Mouse (Mus musculus): ENCODE measurements at regions not wholly inside any gene's neighbourhood (a gene's known extent, or its start where the extent isn't known, plus 50 kb on each side); places are given as distances from the start of the nearest gene placed in this dataset.

- Histone ChIP-seq H3K4me3 (no peak overlapping the region), H3ac (ENCODE audit: control insufficient read depth, insufficient read length) (no peak overlapping the region), H3K36me3 (ENCODE audit: control insufficient read depth, insufficient read depth) (no peaks in the 10 kb centered on the region), H3K27me3 (ENCODE audit: control insufficient read depth, insufficient read depth, insufficient read length) (no peaks in the 10 kb centered on the region), H3K4me2 (ENCODE audit: low read depth) (no peak overlapping the region), H3K79me2 (ENCODE audit: control insufficient read depth, insufficient read depth) (no peaks in the 10 kb centered on the region)
- peak; percentile 72 to 98 (median 98) for TF ChIP-seq MYOD1 (IDR thresholded peaks at IDR 0.05; ENCODE audit: control insufficient read depth in 1 of 3, insufficient read length in 2 of 3, low read depth in 2 of 3)
- TF ChIP-seq TCF3 (IDR thresholded peaks at IDR 0.05; ENCODE audit: insufficient read length, low read depth) = peak; percentile 62
- peak in 2 of 3 experiments; percentile 43 to 74 for TF ChIP-seq MYOG (IDR thresholded peaks at IDR 0.05; ENCODE audit: control insufficient read depth in 1 of 3, insufficient read depth in 1 of 3, insufficient read length in 2 of 3, low read depth in 2 of 3)
- TF ChIP-seq USF1 (IDR thresholded peaks at IDR 0.05; ENCODE audit: low read depth) = no peak
Observed at GRCm38 (mm10) chr9:120745674-120746073, 174.4 kb downstream of the Rpl14 start.

- Histone ChIP-seq H3K79me2 (ENCODE audit: control insufficient read depth, insufficient read depth) (no peaks in the 10 kb centered on the region), H3K36me3 (ENCODE audit: control insufficient read depth, insufficient read depth) (no peaks in the 10 kb centered on the region), H3K27me3 (ENCODE audit: control insufficient read depth, insufficient read depth, insufficient read length) (no peaks in the 10 kb centered on the region), H3ac (ENCODE audit: control insufficient read depth, insufficient read length) (no peak overlapping the region), H3K4me3 (no peak overlapping the region), H3K4me2 (ENCODE audit: low read depth) (no peak overlapping the region)
- TF ChIP-seq USF1 (IDR thresholded peaks at IDR 0.05; ENCODE audit: low read depth) (no peak), TCF3 (IDR thresholded peaks at IDR 0.05; ENCODE audit: insufficient read length, low read depth) (no peak), E2F4 (IDR thresholded peaks at IDR 0.05; ENCODE audit: insufficient read depth) (no peak), TCF12 (IDR thresholded peaks at IDR 0.05; ENCODE audit: insufficient read depth, poor library complexity, severe bottlenecking) (no peak), POLR2A (IDR thresholded peaks at IDR 0.05; ENCODE audit: insufficient read length, low read depth) (no peak), SRF (IDR thresholded peaks at IDR 0.05; ENCODE audit: control insufficient read depth, insufficient read length, low read depth) (no peak), MYOG (IDR thresholded peaks at IDR 0.05; ENCODE audit: control insufficient read depth in 1 of 3, insufficient read depth in 1 of 3, insufficient read length in 2 of 3, low read depth in 2 of 3) (no peak), CEBPB (IDR thresholded peaks at IDR 0.05; ENCODE audit: insufficient read depth, poor library complexity, severe bottlenecking) (no peak)
Observed at GRCm38 (mm10) chr9:120750820-120751219, 178.2 kb upstream of the Ctnnb1 start.

GRCm38 (mm10) chr9:120751686-120752484 is 177.1 kb upstream of the Ctnnb1 start:
- Histone ChIP-seq H3K4me3 (no peak overlapping the region), H3K27me3 (ENCODE audit: control insufficient read depth, insufficient read depth, insufficient read length) (no peaks in the 10 kb centered on the region), H3K36me3 (ENCODE audit: control insufficient read depth, insufficient read depth) (no peaks in the 10 kb centered on the region), H3K4me2 (ENCODE audit: low read depth) (no peak overlapping the region), H3ac (ENCODE audit: control insufficient read depth, insufficient read length) (no peak overlapping the region), H3K79me2 (ENCODE audit: control insufficient read depth, insufficient read depth) (no peaks in the 10 kb centered on the region)
- TF ChIP-seq REST (IDR thresholded peaks at IDR 0.05; ENCODE audit: insufficient read depth, insufficient read length) = no peak
- TF ChIP-seq USF1 (IDR thresholded peaks at IDR 0.05; ENCODE audit: low read depth) = no peak
- no peak for TF ChIP-seq TCF3 (IDR thresholded peaks at IDR 0.05; ENCODE audit: insufficient read length, low read depth)
- no peak for TF ChIP-seq MYOG (IDR thresholded peaks at IDR 0.05; ENCODE audit: control insufficient read depth in 1 of 3, insufficient read depth in 1 of 3, insufficient read length in 2 of 3, low read depth in 2 of 3)
- no peak for TF ChIP-seq POLR2A (IDR thresholded peaks at IDR 0.05; ENCODE audit: insufficient read length, low read depth)
- TF ChIP-seq POLR2AphosphoS2 (IDR thresholded peaks at IDR 0.05; ENCODE audit: insufficient read length, low read depth) = no peak
- TF ChIP-seq CEBPB (IDR thresholded peaks at IDR 0.05; ENCODE audit: insufficient read depth, poor library complexity, severe bottlenecking) = no peak
- TF ChIP-seq E2F4 (IDR thresholded peaks at IDR 0.05; ENCODE audit: insufficient read depth) = no peak
- TF ChIP-seq TCF12 (IDR thresholded peaks at IDR 0.05; ENCODE audit: insufficient read depth, poor library complexity, severe bottlenecking) = no peak
- TF ChIP-seq MYOD1 (IDR thresholded peaks at IDR 0.05; ENCODE audit: control insufficient read depth in 1 of 3, insufficient read length in 2 of 3, low read depth in 2 of 3) = no peak
- TF ChIP-seq MAX (IDR thresholded peaks at IDR 0.05; ENCODE audit: low read depth) = no peak
- TF ChIP-seq SRF (IDR thresholded peaks at IDR 0.05; ENCODE audit: control insufficient read depth, insufficient read length, low read depth) = no peak

GRCm38 (mm10) chr9:120754151-120754550 is 174.9 kb upstream of the Ctnnb1 start:
- H3K79me2 ChIP-seq (ENCODE audit: control insufficient read depth, insufficient read depth) = no peaks in the 10 kb centered on the region
- no peak overlapping the region for H3K4me2 ChIP-seq (ENCODE audit: low read depth)
- no peaks in the 10 kb centered on the region for H3K27me3 ChIP-seq (ENCODE audit: control insufficient read depth, insufficient read depth, insufficient read length)
- H3K36me3 ChIP-seq (ENCODE audit: control insufficient read depth, insufficient read depth) = no peaks in the 10 kb centered on the region
- TF ChIP-seq CEBPB (IDR thresholded peaks at IDR 0.05; ENCODE audit: insufficient read depth, poor library complexity, severe bottlenecking) (no peak), SRF (IDR thresholded peaks at IDR 0.05; ENCODE audit: control insufficient read depth, insufficient read length, low read depth) (no peak)
- no peak overlapping the region for H3K4me3 ChIP-seq
- no peak overlapping the region for H3ac ChIP-seq (ENCODE audit: control insufficient read depth, insufficient read length)

- Histone ChIP-seq H3K79me2 (ENCODE audit: control insufficient read depth, insufficient read depth) (no peaks in the 10 kb centered on the region), H3K27me3 (ENCODE audit: control insufficient read depth, insufficient read depth, insufficient read length) (no peaks in the 10 kb centered on the region), H3K36me3 (ENCODE audit: control insufficient read depth, insufficient read depth) (no peaks in the 10 kb centered on the region), H3K4me2 (ENCODE audit: low read depth) (no peak overlapping the region), H3ac (ENCODE audit: control insufficient read depth, insufficient read length) (no peak overlapping the region), H3K4me3 (no peak overlapping the region)
- TF ChIP-seq TCF12 (IDR thresholded peaks at IDR 0.05; ENCODE audit: insufficient read depth, poor library complexity, severe bottlenecking) (no peak), MYOG (IDR thresholded peaks at IDR 0.05; ENCODE audit: control insufficient read depth in 1 of 3, insufficient read depth in 1 of 3, insufficient read length in 2 of 3, low read depth in 2 of 3) (no peak), MAX (IDR thresholded peaks at IDR 0.05; ENCODE audit: low read depth) (no peak), CEBPB (IDR thresholded peaks at IDR 0.05; ENCODE audit: insufficient read depth, poor library complexity, severe bottlenecking) (no peak), POLR2A (IDR thresholded peaks at IDR 0.05; ENCODE audit: insufficient read length, low read depth) (no peak), MYOD1 (IDR thresholded peaks at IDR 0.05; ENCODE audit: control insufficient read depth in 1 of 3, insufficient read length in 2 of 3, low read depth in 2 of 3) (no peak), REST (IDR thresholded peaks at IDR 0.05; ENCODE audit: insufficient read depth, insufficient read length) (no peak)
Observed at GRCm38 (mm10) chr9:120755486-120755885, 173.5 kb upstream of the Ctnnb1 start.
